Mouse (Mus musculus) heart, adult 2 months (tissue): ENCODE results near the gene Actn4.

Source experiments
- CTCF ChIP-seq: fragments of 200-600 bp; IDR thresholded peaks from 2 replicates; pipeline ENCODE4 v1.8.1; 2022; ENCODE audit warnings: antibody characterized with exemption, mild to moderate bottlenecking, moderate library complexity
- EP300 ChIP-seq: fragments of 200-500 bp; IDR thresholded peaks from 2 replicates; pipeline ENCODE4 v1.6.1; 2011; ENCODE audit warnings: low read depth, low read length, control low read depth; ENCODE audit not compliant: insufficient read depth
- POLR2A ChIP-seq: fragments of 200-500 bp; IDR thresholded peaks from 2 replicates; pipeline ENCODE4 v1.6.1; 2011; ENCODE audit warnings: mild to moderate bottlenecking, low read depth, low read length, control low read depth; ENCODE audit not compliant: insufficient read depth

DNA sequence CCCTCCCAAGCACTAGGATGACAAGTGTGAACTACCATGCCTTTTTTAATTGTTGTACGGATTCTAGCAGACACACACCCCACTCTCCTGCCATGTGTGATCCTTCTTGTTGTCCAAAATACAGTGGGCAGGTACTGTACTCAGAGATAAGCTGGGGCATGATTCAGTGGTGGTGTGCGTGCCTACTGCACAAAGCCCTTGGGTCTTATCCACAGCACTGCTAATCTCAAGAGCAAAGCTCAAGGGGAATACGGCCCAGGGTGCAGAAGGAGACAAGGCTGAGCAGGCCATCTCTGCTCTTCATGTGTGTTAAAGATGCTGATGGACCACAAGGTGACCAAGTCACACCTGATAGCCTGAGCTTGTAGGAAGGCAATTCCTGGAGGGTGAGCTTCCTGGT lies 41.0 kb downstream of the Actn4 start:
- TF ChIP-seq EP300: no peak
- no peak for TF ChIP-seq CTCF
- no peak for TF ChIP-seq POLR2A
